Mouse (Mus musculus): Measurements from ENCODE around the gene 1700019D03Rik.

1700019D03Rik gene

DNA sequence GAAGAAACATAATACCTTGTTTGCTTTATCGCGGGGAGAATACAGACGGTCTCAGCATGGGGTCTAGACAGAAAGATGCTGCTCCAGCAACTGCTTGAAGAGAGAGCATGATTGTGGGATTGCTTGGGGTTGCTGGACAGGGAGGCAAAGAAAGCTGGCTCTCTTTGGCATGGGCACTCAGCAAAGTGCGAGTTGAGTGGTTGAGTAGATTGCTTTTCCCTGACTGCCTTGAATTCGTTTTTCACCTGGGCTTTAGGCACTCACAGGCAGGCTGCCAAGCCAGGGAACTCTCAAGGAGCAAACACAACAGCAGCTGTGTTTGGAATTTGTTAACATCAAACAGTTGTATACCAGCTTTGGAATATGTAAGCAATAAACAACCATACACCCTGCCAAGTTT is at the start of gene 1700019D03Rik:
Gene 1700019D03Rik (minus strand): TSS at position 101 of the 400 bp plus-strand sequence.
- DNase-seq, result no peak

DNA sequence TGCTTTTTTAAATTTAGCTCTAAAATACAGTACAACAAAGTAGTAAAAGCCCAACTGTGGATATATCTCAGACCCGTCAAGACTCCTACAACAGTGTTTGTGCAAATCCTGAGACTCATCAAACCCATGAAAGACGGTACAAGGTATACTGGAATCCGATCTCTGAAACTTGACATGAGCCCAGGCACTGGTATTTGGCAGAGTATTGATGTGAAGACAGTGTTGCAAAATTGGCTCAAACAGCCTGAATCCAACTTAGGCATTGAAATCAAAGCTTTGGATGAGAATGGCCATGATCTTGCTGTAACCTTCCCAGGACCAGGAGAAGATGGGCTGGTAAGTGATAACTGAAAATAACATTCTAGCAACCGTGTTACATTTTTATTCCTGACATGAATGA is 43.9 kb upstream of the 1700019D03Rik start:
- DNase-seq, result no peak

DNA sequence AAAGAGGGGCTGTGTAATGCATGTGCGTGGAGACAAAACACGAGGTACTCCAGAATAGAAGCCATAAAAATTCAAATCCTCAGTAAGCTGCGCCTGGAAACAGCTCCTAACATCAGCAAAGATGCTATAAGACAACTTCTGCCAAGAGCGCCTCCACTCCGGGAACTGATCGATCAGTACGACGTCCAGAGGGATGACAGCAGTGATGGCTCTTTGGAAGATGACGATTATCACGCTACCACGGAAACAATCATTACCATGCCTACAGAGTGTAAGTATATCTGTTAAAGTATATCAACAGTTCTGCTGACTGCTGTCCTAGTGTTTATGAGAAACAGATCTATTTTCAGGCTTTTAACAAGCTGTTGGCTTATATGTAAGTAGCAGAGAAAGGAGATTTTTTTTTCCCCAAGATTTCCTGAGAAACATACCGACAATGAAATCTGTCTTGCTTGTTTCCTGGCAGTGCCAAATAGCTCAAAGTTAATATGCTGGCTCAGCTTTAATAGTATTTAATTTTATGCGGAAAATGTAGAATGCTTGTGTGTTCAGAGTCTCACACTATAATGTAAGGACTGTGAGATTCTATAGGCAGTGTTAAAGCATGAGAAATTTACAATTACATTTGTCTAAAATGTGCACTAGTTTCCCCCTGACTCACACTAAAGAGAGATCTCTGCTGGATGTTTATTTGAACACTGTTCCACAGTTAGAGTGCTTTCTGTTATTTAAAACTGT is 42.1 kb upstream of the 1700019D03Rik start:
- no peak for DNase-seq

GRCm38 (mm10) chr1:53061340-53061739 is 41.4 kb upstream of the 1700019D03Rik start, which contains the start of gene Mstn:
Gene Mstn (plus strand): TSS chr1:53061640.
- no peak for DNase-seq

- no peak for DNase-seq
Measured at GRCm38 (mm10) chr1:53060499-53060898, 40.5 kb upstream of the 1700019D03Rik start.

DNA sequence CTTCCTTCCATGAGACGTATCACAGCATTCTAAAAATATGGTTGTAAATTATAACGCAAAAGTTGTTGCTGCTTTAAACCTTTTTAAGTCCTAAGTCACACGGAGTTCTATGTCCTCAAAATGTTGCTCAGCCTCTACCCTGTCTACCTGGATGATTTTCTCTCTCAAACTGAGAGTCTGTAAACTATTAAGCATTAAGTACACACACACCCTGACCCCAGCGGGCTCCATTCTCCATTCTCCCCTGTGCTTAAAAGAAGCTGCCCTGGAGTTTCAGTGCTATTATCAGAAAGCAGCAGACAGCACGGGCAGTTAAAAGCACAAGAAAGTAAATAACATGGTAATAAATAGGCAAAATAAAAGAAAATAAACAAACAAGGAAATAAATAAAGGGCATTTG is 39.1 kb upstream of the 1700019D03Rik start:
- DNase-seq, result no peak

- no peak for DNase-seq
Measured at GRCm38 (mm10) chr1:53053087-53054022, 33.4 kb upstream of the 1700019D03Rik start.

DNA sequence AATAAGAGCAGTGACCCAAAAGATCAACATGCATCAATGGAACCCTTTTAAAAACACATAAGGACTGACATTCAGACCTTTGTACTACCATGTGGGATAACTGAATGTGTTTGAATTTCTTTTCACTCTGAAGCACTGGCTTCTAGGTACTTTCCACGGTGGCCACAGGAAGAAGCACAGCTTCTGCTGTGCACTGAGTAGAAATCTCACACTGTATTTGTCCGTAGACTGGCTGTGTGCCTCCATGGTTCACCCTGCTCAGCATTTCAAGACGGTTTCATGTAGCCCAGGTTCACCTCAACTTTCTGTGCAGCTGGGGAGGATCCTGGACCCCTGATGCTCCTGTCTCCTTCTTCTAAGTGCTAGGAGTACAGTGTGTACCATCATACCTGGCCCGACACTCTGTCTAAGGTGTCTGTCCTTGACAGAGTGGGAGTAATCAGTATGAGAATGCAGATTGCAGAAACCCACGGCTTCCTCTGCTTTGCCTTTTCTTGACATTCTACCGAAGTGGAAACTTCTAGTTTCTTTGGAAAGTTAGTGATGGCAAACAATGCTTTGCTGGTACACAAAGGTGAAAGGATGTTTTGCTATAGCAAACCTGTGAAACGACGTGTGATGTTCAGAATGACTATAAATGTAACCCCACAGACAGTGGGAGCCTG is 29.9 kb upstream of the 1700019D03Rik start:
- no peak for DNase-seq

DNA sequence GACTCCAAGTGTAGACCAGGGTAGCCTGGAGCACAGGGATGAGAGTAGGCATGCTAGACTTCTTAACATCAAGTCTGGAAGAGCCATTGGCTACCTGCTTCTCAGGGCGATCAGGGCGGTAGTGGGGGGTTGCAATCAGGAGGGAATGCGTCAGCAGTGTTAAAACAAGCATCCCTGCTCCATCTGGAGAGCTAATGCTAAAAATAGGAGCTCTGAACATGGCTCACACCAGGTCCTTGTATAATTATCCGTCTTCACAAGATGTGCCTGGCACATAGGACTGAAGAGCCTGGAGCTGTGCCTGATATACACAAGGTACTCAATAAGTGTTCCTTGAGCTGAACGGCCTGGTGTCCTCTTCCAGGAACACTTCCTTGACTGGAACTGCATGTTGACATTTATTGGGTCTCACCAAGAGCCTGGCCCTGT is 17.5 kb upstream of the 1700019D03Rik start:
- DNase-seq, result peak; percentile 89

DNA sequence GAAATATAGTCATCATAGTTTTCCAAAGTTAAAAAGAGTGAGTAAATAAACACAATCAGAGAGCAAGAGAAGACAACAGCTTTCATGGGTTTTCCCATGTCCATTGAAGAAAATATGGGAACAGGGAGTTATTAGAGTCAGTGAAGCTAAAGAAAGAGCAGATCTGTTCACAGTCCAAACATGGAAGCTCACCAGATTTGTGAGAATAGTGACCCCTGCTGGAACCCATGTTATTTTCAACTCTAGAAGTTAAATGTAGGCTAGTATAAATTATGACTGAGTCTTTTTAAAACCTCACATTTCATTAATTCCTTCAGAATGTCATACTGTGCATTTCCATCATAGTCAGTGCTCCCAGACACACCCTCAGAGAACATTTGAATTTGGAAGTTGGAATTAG is 12.6 kb upstream of the 1700019D03Rik start:
- no peak for DNase-seq

DNA sequence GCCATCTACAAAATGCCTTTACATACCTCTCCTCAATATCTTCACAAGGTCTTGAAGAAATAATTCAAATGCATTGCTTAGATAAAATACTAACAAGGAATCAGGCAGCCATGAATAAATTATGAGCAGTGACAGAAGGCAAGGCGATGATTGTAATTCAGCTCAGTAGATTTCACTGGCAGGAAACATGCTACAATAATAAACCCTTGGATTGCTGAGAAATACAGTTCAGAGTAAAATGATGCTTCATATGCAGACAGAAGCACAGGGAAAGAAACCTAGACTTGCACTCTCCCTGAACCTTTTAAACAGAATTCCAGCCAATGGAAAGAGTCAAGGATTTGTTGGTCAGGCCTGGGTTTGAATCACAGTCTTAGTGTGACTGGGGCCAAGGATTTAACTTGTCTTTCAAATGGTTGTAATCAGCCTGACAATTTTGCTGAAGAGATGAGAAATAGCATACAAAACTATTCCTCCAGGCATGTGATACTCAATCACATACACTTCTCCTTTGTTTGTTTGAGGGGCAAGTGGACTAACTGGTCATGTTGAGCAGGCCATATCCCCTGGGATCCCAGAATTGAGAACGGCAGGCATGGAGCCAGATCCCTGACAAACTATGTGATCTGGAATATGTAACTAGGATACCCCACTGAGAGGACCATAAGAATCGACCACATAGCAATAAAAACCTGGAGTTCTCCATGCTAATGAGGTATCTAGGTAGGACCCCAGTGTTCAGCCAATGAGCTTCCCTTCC is 1.1 kb downstream of the 1700019D03Rik start:
- DNase-seq, result no peak

DNA sequence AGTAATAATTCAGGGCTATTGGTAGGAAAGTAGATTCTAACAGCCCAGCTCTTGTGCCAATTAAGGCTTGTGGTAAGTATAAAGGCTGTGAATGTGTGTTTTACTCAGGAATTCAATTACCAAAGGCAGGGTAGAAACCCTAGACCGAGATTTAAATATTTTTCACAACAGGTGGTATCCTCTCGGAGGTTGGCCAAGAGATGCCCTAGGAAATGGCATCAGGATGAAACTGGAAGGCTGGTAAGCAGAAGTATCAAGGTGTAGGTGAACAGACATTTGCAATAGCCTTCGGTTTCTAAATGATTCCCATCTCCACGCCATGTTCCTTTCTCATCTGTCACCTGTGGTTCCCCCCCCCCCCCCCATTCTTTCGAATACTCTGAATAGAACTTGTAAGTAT is 4.4 kb downstream of the 1700019D03Rik start:
- no peak for DNase-seq

DNA sequence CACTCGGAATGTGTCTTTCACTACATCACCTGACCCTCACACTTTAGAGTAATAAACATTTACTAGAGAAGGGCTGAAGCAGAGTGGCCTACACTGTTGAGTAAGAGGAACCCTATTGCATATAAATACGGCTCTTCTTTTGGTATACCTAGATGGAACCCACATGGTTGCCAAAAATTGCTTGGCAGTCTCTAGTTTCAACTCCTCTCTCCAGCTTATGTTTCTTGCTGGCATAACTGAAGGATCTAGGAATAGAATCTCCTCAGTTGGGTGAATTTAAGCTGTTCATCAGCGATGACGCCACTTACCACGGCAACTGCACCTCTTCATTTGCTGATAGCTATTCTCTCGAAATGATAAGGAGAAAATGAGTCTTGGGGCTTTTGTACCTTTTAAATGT is 5.3 kb downstream of the 1700019D03Rik start:
- no peak for DNase-seq

DNA sequence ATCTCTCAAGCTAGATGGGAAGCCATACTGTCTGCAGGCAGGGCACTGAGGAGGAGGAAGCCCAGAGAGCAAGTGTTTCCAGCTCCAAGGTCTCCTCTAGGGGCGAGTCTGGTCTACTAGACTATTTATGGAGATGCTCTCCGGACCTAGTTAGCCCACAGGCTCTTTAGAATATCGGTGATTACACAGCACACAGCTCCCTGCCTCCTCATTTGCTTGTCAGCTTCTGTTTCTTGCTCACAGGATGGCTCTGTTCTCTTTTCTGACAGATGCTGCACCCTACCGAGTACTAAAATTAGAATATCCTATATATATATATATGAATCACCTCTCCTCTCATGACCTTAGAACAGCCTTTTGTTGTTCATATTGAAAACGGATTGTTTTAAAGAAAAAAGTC is 33.3 kb downstream of the 1700019D03Rik start:
- DNase-seq, result no peak

DNA sequence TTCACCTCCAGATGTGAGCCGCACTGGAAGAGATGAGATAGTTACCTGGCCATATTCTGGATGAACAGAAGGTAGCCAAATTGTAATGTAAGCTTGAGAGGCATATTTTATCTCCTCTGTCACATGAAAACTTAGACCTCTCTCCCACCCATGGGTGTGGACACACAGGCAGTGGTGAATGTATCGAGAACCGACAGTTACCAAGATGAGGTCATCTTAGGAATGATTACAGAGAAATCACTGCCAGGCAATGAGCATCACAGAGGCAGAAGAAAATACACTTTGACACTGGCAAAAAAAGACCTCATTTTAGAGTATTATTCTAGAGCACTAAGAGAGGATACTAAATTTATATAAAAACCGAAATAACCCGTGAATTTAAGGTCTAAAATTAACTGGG is 46.8 kb downstream of the 1700019D03Rik start:
- DNase-seq, result peak; percentile 87

DNA sequence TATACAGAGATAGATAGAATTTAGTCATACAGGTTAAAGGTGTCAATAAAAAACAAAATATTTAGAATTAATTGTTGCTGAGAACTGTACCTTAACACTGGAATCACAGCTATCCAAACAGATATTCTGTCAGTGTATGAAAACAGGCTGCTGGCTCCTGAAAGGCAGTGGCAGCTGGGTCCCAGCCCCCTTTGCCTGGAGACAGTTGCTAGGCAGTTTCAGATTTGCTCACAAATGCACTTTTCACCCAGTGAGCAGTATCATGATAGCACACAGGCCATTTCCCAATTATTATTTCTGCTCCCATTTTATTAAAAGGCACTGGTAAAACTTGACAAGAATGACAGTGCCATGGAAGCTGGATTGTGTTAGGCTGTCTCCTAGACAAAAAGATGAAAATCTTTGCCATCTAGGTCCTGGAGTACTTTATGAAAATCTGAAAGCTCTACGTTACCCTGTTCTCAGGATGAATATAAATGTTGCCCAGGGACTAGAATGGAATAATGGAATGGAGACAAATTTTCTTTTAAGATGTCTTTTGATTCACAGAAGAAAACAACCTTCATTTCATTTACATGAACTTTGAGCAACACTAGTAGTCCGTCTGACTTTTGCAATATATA is 48.0 kb downstream of the 1700019D03Rik start:
- peak; percentile 87 for DNase-seq

- DNase-seq, result no peak
Measured at GRCm38 (mm10) chr1:52964581-52964980, 55.4 kb downstream of the 1700019D03Rik start.

DNA sequence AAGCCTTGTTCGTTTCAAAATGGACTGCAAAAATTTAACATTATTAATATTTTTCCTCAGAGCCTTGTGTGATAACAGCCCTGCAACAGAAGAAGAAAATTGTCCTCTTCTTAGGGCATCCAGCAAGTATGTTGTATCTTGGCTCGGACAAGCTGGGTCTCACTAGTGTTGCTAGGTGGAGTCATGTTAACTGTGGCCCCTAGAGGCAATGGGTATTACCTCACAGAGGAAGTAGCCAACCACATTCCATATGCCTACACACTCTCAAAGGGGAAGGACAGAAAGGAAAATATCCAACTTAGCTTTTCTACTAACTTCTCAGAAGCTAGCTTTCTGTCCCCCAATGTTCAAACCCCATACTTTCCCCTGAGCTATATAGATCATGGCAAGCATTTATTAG is 56.9 kb downstream of the 1700019D03Rik start:
- peak; percentile 89 for DNase-seq

GRCm38 (mm10) chr1:52960191-52960590 is 59.8 kb downstream of the 1700019D03Rik start:
- peak; percentile 78 for DNase-seq

DNA sequence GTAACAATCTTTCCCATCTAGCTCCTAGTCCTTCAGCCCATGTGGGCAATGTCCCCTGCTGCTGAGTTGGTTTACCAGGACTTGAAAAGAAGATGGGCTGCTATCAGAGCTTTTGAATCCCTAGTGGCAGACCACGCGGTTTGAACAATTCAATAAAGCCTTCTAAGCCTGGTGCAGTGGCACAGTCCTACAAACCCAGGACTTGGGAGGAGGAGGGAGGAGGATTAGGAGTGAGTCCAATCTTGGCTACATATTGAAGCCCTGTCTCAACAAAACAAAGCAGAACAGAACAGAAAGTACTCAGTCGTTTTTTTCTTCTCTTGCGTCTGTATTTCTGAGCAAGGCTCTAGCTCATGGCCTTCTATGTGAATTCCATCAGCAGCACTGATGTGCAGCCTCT is 63.2 kb downstream of the 1700019D03Rik start:
- peak; percentile 90 for DNase-seq

DNA sequence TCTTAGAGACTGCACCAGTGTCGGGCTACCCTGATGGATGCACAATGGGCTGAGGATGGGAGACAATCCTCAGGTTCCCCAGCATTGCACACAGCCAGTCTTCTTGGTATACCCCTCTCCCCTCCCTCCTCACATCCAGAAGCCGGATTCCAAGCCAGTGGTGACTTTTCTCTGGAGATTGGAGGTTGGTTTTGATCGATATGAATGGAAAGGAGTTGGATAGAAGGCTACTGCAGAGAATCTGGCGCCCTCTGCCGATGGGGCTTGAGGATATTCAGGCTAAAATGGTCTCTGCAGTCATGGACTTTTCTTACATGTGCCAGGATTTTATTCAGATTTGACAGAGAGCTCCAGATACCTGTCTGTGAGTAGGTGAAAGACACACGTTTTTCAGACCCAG is 64.9 kb downstream of the 1700019D03Rik start:
- DNase-seq, result peak; percentile 86

GRCm38 (mm10) chr1:52954456-52954855 is 65.5 kb downstream of the 1700019D03Rik start:
- peak; percentile 71 for DNase-seq
